Mouse (Mus musculus): Measurements from ENCODE around the gene Eif2b3.

GRCm38 (mm10) chr4:116976503-116976902 lies 42.7 kb upstream of the Eif2b3 start:
- TF ChIP-seq CTCF (IDR thresholded peaks at IDR 0.05; ENCODE audit: control insufficient read depth, insufficient read depth, insufficient read length), result no peak
- no peak for TF ChIP-seq MAX (IDR thresholded peaks at IDR 0.05)
- no peak for TF ChIP-seq MYOD1 (IDR thresholded peaks at IDR 0.05; ENCODE audit: control insufficient read depth, insufficient read length, low read depth)
